Mouse (Mus musculus) C2C12 (cell line): ENCODE data around the gene Gm20696. TPM values are rescaled to one million over a fixed set of nuclear protein-coding genes. Genes with fewer than 3 reads are reported as not detected.

ENCODE experiments used
- H3K27me3 ChIP-seq: one replicate; pipeline ENCODE4 v1.6.1; 2011; ENCODE audit not compliant: control insufficient read depth, insufficient read depth, insufficient read length
- H3K36me3 ChIP-seq: one replicate; pipeline ENCODE4 v1.6.1; 2011; ENCODE audit not compliant: control insufficient read depth, insufficient read depth
- H3K4me3 ChIP-seq: one replicate; pipeline ENCODE4 v1.5.1; 2011; ENCODE audit warnings: mild to moderate bottlenecking, control low read depth; ENCODE audit not compliant: poor library complexity, insufficient read depth, severe bottlenecking
- H3K79me2 ChIP-seq: one replicate; pipeline ENCODE4 v1.6.1; 2011; ENCODE audit not compliant: control insufficient read depth, insufficient read depth
- H3K79me3 ChIP-seq: one replicate; pipeline ENCODE4 v1.6.1; 2011; ENCODE audit warnings: low read depth, control low read depth
- H3ac ChIP-seq: one replicate; pipeline ENCODE3; 2011; ENCODE audit warnings: low read depth; ENCODE audit not compliant: control insufficient read depth, insufficient read length
- CEBPB ChIP-seq: IDR thresholded peaks from one replicate; pipeline ENCODE4 v1.6.1; 2011; ENCODE audit warnings: low read depth, mild to moderate bottlenecking, control low read depth, moderate library complexity
- CTCF ChIP-seq: IDR thresholded peaks from one replicate; pipeline ENCODE4 v1.5.1; 2011; ENCODE audit not compliant: control insufficient read depth, insufficient read depth, insufficient read length
- FOSL1 ChIP-seq: IDR thresholded peaks from one replicate; pipeline ENCODE4 v1.8.0; 2011; ENCODE audit warnings: mild to moderate bottlenecking, low read length; ENCODE audit not compliant: poor library complexity, insufficient read depth, severe bottlenecking
- MAX ChIP-seq: IDR thresholded peaks from one replicate; pipeline ENCODE4 v1.6.1; 2011; ENCODE audit warnings: mild to moderate bottlenecking, control low read depth
- MYOD1 ChIP-seq: IDR thresholded peaks from one replicate; pipeline ENCODE4 v1.6.1; 2011; ENCODE audit warnings: low read depth; ENCODE audit not compliant: control insufficient read depth, insufficient read length
- MYOG ChIP-seq: IDR thresholded peaks from one replicate; pipeline ENCODE4 v1.6.1; 2011; ENCODE audit not compliant: control insufficient read depth, insufficient read length; ENCODE audit errors: extremely low read depth
- USF1 ChIP-seq: IDR thresholded peaks from one replicate; pipeline ENCODE4 v1.6.1; 2011; ENCODE audit warnings: low read depth, mild to moderate bottlenecking, control low read depth, moderate library complexity
- polyA plus RNA-seq: library from polyadenylated mRNA; unstranded; fragments of >200 nt; fragmentation: generic; extraction: Trizol; gene quantifications from one replicate; pipeline ENCODE4 v1.2.1, GENCODE M21; 2012; ENCODE audit warnings: missing spikeins

Gene Gm20696
- polyA plus RNA-seq, 1 experiment = 0.20 TPM

- no peak overlapping the region for H3K4me3 ChIP-seq
- no peaks in the 10 kb centered on the region for H3K79me3 ChIP-seq
- no peak overlapping the region for H3ac ChIP-seq
- no peaks in the 10 kb centered on the region for H3K36me3 ChIP-seq
- H3K79me2 ChIP-seq = no peaks in the 10 kb centered on the region
- TF ChIP-seq MYOD1 = no peak
- peak; percentile 4 for TF ChIP-seq CTCF
- no peak for TF ChIP-seq MYOG
- no peak for TF ChIP-seq FOSL1
- no peaks in the 10 kb centered on the region for H3K27me3 ChIP-seq
These were observed 66.3 kb downstream of the Gm20696 start for GRCm38 (mm10) chr6:99600168-99600793.

GRCm38 (mm10) chr6:99599651-99600050 lies 66.9 kb downstream of the Gm20696 start:
- Histone ChIP-seq H3K79me3 (no peaks in the 10 kb centered on the region), H3K79me2 (no peaks in the 10 kb centered on the region), H3ac (no peak overlapping the region), H3K27me3 (no peaks in the 10 kb centered on the region), H3K36me3 (no peaks in the 10 kb centered on the region), H3K4me3 (no peak overlapping the region)
- TF ChIP-seq MYOD1 = peak; percentile 22
- no peak for TF ChIP-seq CTCF

GRCm38 (mm10) chr6:99599229-99599628 lies 67.4 kb downstream of the Gm20696 start:
- Histone ChIP-seq H3K79me2 (no peaks in the 10 kb centered on the region), H3K79me3 (no peaks in the 10 kb centered on the region), H3ac (no peak overlapping the region), H3K36me3 (no peaks in the 10 kb centered on the region), H3K4me3 (no peak overlapping the region), H3K27me3 (no peaks in the 10 kb centered on the region)
- TF ChIP-seq MYOG = no peak
- no peak for TF ChIP-seq CTCF
- TF ChIP-seq MYOD1 = no peak
- no peak for TF ChIP-seq MAX
- no peak for TF ChIP-seq USF1
- TF ChIP-seq FOSL1 = no peak
- TF ChIP-seq CEBPB = no peak

GRCm38 (mm10) chr6:99577040-99577439 lies 89.6 kb downstream of the Gm20696 start:
- no peak overlapping the region for H3ac ChIP-seq
- no peak overlapping the region for H3K4me3 ChIP-seq
- H3K27me3 ChIP-seq = no peaks in the 10 kb centered on the region
- no peaks in the 10 kb centered on the region for H3K36me3 ChIP-seq
- no peak for TF ChIP-seq MYOD1
- TF ChIP-seq USF1 = no peak
- H3K79me2 ChIP-seq = no peaks in the 10 kb centered on the region
- no peaks in the 10 kb centered on the region for H3K79me3 ChIP-seq

- Histone ChIP-seq H3K79me3 (no peaks in the 10 kb centered on the region), H3K79me2 (no peaks in the 10 kb centered on the region), H3K4me3 (no peak overlapping the region), H3K27me3 (no peaks in the 10 kb centered on the region), H3K36me3 (no peaks in the 10 kb centered on the region), H3ac (no peak overlapping the region)
- TF ChIP-seq CTCF (no peak), MYOD1 (no peak), FOSL1 (no peak), MYOG (no peak), CEBPB (no peak), MAX (no peak), USF1 (no peak)
These were observed 91.0 kb downstream of the Gm20696 start for GRCm38 (mm10) chr6:99575633-99576032.

- H3ac ChIP-seq = no peak overlapping the region
- no peaks in the 10 kb centered on the region for H3K27me3 ChIP-seq
- no peaks in the 10 kb centered on the region for H3K79me2 ChIP-seq
- no peak for TF ChIP-seq MAX
- no peak for TF ChIP-seq MYOG
- no peak for TF ChIP-seq MYOD1
- no peak for TF ChIP-seq FOSL1
- no peak for TF ChIP-seq CEBPB
- no peak for TF ChIP-seq CTCF
- TF ChIP-seq USF1 = no peak
- H3K4me3 ChIP-seq = no peak overlapping the region
- no peaks in the 10 kb centered on the region for H3K36me3 ChIP-seq
- no peaks in the 10 kb centered on the region for H3K79me3 ChIP-seq
These were observed 93.3 kb downstream of the Gm20696 start for GRCm38 (mm10) chr6:99573343-99573742.
